13 mouse cellular contexts compared by ENCODE assay signal in the genomic region with DNA sequence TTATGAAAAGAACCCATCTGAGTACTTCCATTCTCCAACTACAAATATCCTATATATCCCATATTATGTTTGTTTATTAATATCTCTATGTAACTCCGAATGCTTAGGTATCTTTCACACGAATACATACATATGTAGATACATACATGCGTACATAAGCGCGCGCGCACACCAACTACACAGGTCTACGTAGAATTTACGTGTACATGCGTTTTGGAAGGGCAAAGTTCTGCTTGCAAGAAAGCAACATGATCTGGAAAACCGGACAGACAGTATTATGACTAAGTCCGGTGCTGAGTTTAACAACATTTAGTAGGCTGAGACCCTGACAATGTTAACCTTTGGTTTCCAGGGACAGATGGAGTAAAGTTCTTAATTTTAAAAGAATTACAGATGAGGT. TPM values are rescaled to one million over a fixed set of nuclear protein-coding genes. Genes with fewer than 3 reads are reported as not detected.
DNase-seq lines count a peak whose midpoint lies in the region; ATAC-seq and TF ChIP-seq lines count a peak whose summit lies in the region.
"Had no signal": no experiment of that assay in that cellular context is flagged by ENCODE, and none has a peak within 500 bp of the region (broad histone marks: within the 10 kb centered on the region; RNA-seq: fewer than 3 reads in every experiment).

No protein-coding gene starts in this region.

- no peak overlapping the region for H3K9ac ChIP-seq in forebrain, embryonic 13.5 days
- no peak overlapping the region for H3K9ac ChIP-seq in forebrain, embryonic 15.5 days (replicated peaks)

- H3K36me3 ChIP-seq in forebrain, embryonic 13.5 days (ENCODE audit: poor library complexity, severe bottlenecking) = no peaks in the 10 kb centered on the region
- no peaks in the 10 kb centered on the region for H3K36me3 ChIP-seq in forebrain, embryonic 15.5 days
- H3K36me3 ChIP-seq in midbrain, embryonic 10.5 days = no peaks in the 10 kb centered on the region

- peaks cover 19% of the 10 kb centered on the region for H3K4me1 ChIP-seq in forebrain, embryonic 13.5 days
- peaks cover 20% of the 10 kb centered on the region for H3K4me1 ChIP-seq in forebrain, embryonic 15.5 days
- peaks cover 23% of the 10 kb centered on the region for H3K4me1 ChIP-seq in midbrain, embryonic 10.5 days

- TF ChIP-seq CTCF in layer of hippocampus, adult 2 months (conservative IDR thresholded peaks at IDR 0.05) = no peak

- H3K4me3 ChIP-seq in forebrain, embryonic 13.5 days = no peak overlapping the region
- H3K4me3 ChIP-seq in forebrain, embryonic 15.5 days = no peak overlapping the region; the same call in 1 of the 2 replicates
- H3K4me3 ChIP-seq in layer of hippocampus, adult 2 months = peak overlapping the region; percentile 72
- no peak overlapping the region for H3K4me3 ChIP-seq in midbrain, embryonic 10.5 days

- no peaks in the 10 kb centered on the region for H3K9me3 ChIP-seq in forebrain, embryonic 13.5 days (replicated peaks)
- H3K9me3 ChIP-seq in forebrain, embryonic 15.5 days = no peaks in the 10 kb centered on the region
- H3K9me3 ChIP-seq in midbrain, embryonic 10.5 days (replicated peaks) = no peaks in the 10 kb centered on the region

- H3K27me3 ChIP-seq in forebrain, embryonic 13.5 days = peaks cover 72% of the 10 kb centered on the region
- H3K27me3 ChIP-seq in forebrain, embryonic 15.5 days = peaks cover 36% of the 10 kb centered on the region
- H3K27me3 ChIP-seq in midbrain, embryonic 10.5 days (ENCODE audit: low read depth, poor library complexity, severe bottlenecking) = peaks cover 85% of the 10 kb centered on the region

- no peak for DNase-seq in layer of hippocampus, adult 2 months (ENCODE audit: low spot score in 2 of 2)
- no peak for DNase-seq in layer of hippocampus, postnatal 36 days
- peak; percentile 12 for DNase-seq in midbrain, embryonic 10.5 days (ENCODE audit: low spot score)
- DNase-seq in retina, embryonic 14.5 days (ENCODE audit: low spot score) = peak; percentile 22
- DNase-seq in kidney, postnatal 25 days = no peak
- DNase-seq in cerebellum, postnatal 14 days = no peak
- DNase-seq: gastrocnemius, postnatal 36 days; kidney, adult 11 months had no signal

- no peak overlapping the region for H3K27ac ChIP-seq in forebrain, embryonic 13.5 days
- H3K27ac ChIP-seq in forebrain, embryonic 15.5 days (replicated peaks) = no peak overlapping the region
- no peak overlapping the region for H3K27ac ChIP-seq in layer of hippocampus, adult 2 months
- no peak overlapping the region for H3K27ac ChIP-seq in midbrain, embryonic 10.5 days (replicated peaks)

- no peak for ATAC-seq in forebrain, embryonic 13.5 days
- no peak for ATAC-seq in forebrain, embryonic 15.5 days (replicated peaks)
- ATAC-seq: activated CD4-positive, CD25-positive, alpha-beta regulatory T cell, adult 4 months had no signal

- WGBS in forebrain, embryonic 13.5 days = 3% methylated on average over 12 of the region's 12 CpGs
- 3% methylated on average over 12 of the region's 12 CpGs for WGBS in forebrain, embryonic 15.5 days
- 2% methylated on average over 12 of the region's 12 CpGs for WGBS in midbrain, embryonic 10.5 days

- 0 out of 2 replicates have a peak overlapping the region, but pooled peaks have one; percentile 20 for H3K4me2 ChIP-seq in forebrain, embryonic 13.5 days
- H3K4me2 ChIP-seq in forebrain, embryonic 15.5 days (replicated peaks) = no peak overlapping the region

RNA-seq across cellular contexts. Expression of a gene that starts 1.2 kb away (rescaled TPM):
- polyA plus RNA-seq in forebrain, embryonic 13.5 days (2015; fragmentation: Nextera tagmentation; extraction: Ambion mirVana) = 0.57 and 0.74 TPM in 2 replicates
- 0.59 and 0.79 TPM in 2 replicates for polyA plus RNA-seq in forebrain, embryonic 15.5 days (2015; fragmentation: Nextera tagmentation; extraction: Ambion mirVana)
- total RNA-seq in layer of hippocampus, adult 2 months (2021) = 1 to 10 TPM; 4.3 to 5.1 TPM
- 1 to 10 TPM; 4.3 to 5.6 TPM for total RNA-seq in layer of hippocampus, postnatal 36 days (2021)
- polyA plus RNA-seq in midbrain, embryonic 10.5 days (2016; fragmentation: Nextera tagmentation; extraction: Ambion mirVana) = 0.07 and 0.10 TPM in 2 replicates
- total RNA-seq: liver, adult 2 months; neutrophil, adult 5-6 weeks had no signal
- polyA plus RNA-seq: activated CD4-positive, CD25-positive, alpha-beta regulatory T cell, adult 4 months; liver, adult 2 months had no signal

Comparison
In these comparisons a context has a peak if more than half of its experiments do, and no peak if none do; other contexts are left out.
1. DNase-seq: peak in midbrain, embryonic 10.5 days (single experiment) and retina, embryonic 14.5 days (single experiment); none in layer of hippocampus, adult 2 months (0 of 2), layer of hippocampus, postnatal 36 days (0 of 2), kidney, postnatal 25 days (0 of 2) and cerebellum, postnatal 14 days (0 of 2).